Mouse (Mus musculus): ENCODE measurements at regions not wholly inside any gene's neighbourhood (a gene's known extent, or its start where the extent isn't known, plus 50 kb on each side); places are given as distances from the start of the nearest gene placed in this dataset.

- DNase-seq: no peak
- Histone ChIP-seq H3K4me1 (ENCODE audit: control insufficient read depth, insufficient read depth, low read length) (no peaks in the 10 kb centered on the region), H3K9ac (ENCODE audit: low read depth, low read length) (no peak overlapping the region), H3K27me3 (ENCODE audit: control insufficient read depth, insufficient read depth, low read length) (peaks cover 15% of the 10 kb centered on the region), H3K27ac (no peak overlapping the region), H3K4me3 (no peak overlapping the region), H3K79me2 (replicated peaks; ENCODE audit: control insufficient read depth, insufficient read depth, low read length) (no peaks in the 10 kb centered on the region), H3K36me3 (ENCODE audit: control insufficient read depth, insufficient read depth, low read length) (no peaks in the 10 kb centered on the region)
- WGBS: 4% methylated on average over 11 of the region's 11 CpGs
- no peak for TF ChIP-seq EP300 (IDR thresholded peaks at IDR 0.05; ENCODE audit: insufficient read depth, low read depth, low read length)
- no peak for TF ChIP-seq POLR2A (IDR thresholded peaks at IDR 0.05; ENCODE audit: insufficient read depth, low read depth, low read length)
- no peak for TF ChIP-seq CTCF (IDR thresholded peaks at IDR 0.05)
- intact Hi-C loops (cut with DNase I): no loop called here
Observed at GRCm38 (mm10) chr8:12504240-12504639, 68.6 kb upstream of the Spaca7 start.

DNA sequence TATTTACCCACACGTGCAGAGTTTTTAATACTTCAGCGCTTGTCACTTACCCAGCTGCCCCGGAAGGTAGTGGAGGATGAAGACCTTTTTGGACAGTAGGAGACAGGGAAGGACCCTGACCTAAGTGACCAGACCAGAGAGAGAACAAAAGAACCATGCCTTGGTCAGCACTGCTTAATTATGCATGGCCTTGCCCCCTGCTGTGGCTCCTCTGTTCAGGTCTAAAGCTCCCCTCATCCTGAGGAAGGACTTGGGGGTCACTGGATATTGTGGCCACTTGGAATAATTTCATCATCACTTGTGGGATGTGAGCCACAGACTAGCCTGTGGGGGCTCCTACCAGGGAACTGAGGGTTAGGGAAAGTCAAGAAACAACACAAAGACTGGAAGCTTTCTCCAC is 68.1 kb upstream of the Spaca7 start:
- no peak overlapping the region for H3K27ac ChIP-seq
- DNase-seq: no peak
- no peak overlapping the region for H3K9ac ChIP-seq (ENCODE audit: low read depth, low read length)
- no peaks in the 10 kb centered on the region for H3K79me2 ChIP-seq (replicated peaks; ENCODE audit: control insufficient read depth, insufficient read depth, low read length)
- H3K27me3 ChIP-seq (ENCODE audit: control insufficient read depth, insufficient read depth, low read length): peaks cover 15% of the 10 kb centered on the region
- H3K36me3 ChIP-seq (ENCODE audit: control insufficient read depth, insufficient read depth, low read length): no peaks in the 10 kb centered on the region
- no peaks in the 10 kb centered on the region for H3K4me1 ChIP-seq (ENCODE audit: control insufficient read depth, insufficient read depth, low read length)
- WGBS: 23% methylated on average over 3 of the region's 3 CpGs
- intact Hi-C loops (cut with DNase I): no loop called here
- no peak for TF ChIP-seq POLR2A (IDR thresholded peaks at IDR 0.05; ENCODE audit: insufficient read depth, low read depth, low read length)
- no peak for TF ChIP-seq EP300 (IDR thresholded peaks at IDR 0.05; ENCODE audit: insufficient read depth, low read depth, low read length)
- TF ChIP-seq CTCF (IDR thresholded peaks at IDR 0.05): no peak
- H3K4me3 ChIP-seq: no peak overlapping the region

DNA sequence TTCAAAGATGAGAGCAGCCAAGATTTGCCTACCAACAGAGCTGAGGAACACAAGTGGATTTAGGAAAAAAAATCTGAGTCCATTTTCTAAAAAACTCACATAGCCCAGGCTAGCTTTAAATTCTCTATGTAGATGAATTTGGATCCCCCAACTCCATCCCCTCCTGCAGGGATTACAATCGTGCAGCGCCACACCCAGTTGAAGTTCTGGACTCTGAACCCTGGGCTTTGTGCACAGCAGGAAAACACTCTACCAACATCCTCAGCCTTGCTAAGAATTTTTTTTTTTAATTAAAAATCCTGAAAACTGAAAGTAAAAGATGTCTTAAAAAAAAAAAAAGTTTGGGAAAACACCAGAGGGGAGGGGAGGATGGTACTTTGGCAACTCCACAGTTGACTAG is 62.6 kb upstream of the Spaca7 start:
- no peak overlapping the region for H3K4me3 ChIP-seq
- no peak for DNase-seq
- WGBS: 50% methylated on average over 2 of the region's 2 CpGs
- peaks cover 4% of the 10 kb centered on the region; the same call in 1 of the 2 replicates for H3K27me3 ChIP-seq (ENCODE audit: control insufficient read depth, insufficient read depth, low read length)
- H3K27ac ChIP-seq: no peak overlapping the region
- intact Hi-C loops (cut with DNase I): no loop called here
- no peaks in the 10 kb centered on the region for H3K36me3 ChIP-seq (ENCODE audit: control insufficient read depth, insufficient read depth, low read length)
- no peaks in the 10 kb centered on the region for H3K4me1 ChIP-seq (ENCODE audit: control insufficient read depth, insufficient read depth, low read length)
- no peaks in the 10 kb centered on the region for H3K79me2 ChIP-seq (replicated peaks; ENCODE audit: control insufficient read depth, insufficient read depth, low read length)
- no peak overlapping the region for H3K9ac ChIP-seq (ENCODE audit: low read depth, low read length)
- TF ChIP-seq EP300 (IDR thresholded peaks at IDR 0.05; ENCODE audit: insufficient read depth, low read depth, low read length): no peak
- TF ChIP-seq POLR2A (IDR thresholded peaks at IDR 0.05; ENCODE audit: insufficient read depth, low read depth, low read length): no peak
- TF ChIP-seq CTCF (IDR thresholded peaks at IDR 0.05): no peak

DNA sequence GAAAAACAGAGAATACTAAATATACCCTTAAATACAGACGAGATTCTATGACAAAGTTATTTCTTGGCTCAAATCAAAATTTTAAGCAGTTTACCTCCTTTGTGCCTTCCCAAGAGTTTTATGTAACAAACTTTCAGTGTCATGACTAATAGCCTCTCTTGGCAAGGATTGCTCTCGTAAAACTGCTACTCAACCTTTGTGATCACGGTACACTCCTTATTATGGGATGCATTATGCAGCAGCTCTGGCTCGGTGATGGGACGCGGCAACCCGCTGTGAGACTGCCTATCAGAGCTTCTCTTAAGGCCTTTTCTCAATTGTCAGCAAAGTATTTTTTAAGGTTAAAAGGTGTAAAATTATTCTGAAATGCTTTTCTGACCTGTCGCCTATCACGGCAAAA is 59.8 kb upstream of the Spaca7 start:
- H3K79me2 ChIP-seq (replicated peaks; ENCODE audit: control insufficient read depth, insufficient read depth, low read length): no peaks in the 10 kb centered on the region
- no peak for TF ChIP-seq CTCF (IDR thresholded peaks at IDR 0.05)
- no peak for TF ChIP-seq POLR2A (IDR thresholded peaks at IDR 0.05; ENCODE audit: insufficient read depth, low read depth, low read length)
- TF ChIP-seq EP300 (IDR thresholded peaks at IDR 0.05; ENCODE audit: insufficient read depth, low read depth, low read length): no peak
- H3K9ac ChIP-seq (ENCODE audit: low read depth, low read length): no peak overlapping the region
- no peak overlapping the region for H3K27ac ChIP-seq
- no peak overlapping the region for H3K4me3 ChIP-seq
- H3K27me3 ChIP-seq (ENCODE audit: control insufficient read depth, insufficient read depth, low read length): 0 out of 2 replicates have a peak, but pooled peaks cover 2% of the 10 kb centered on the region
- no peaks in the 10 kb centered on the region for H3K36me3 ChIP-seq (ENCODE audit: control insufficient read depth, insufficient read depth, low read length)
- intact Hi-C loops (cut with DNase I): no loop called here
- WGBS: 82% methylated on average over 9 of the region's 9 CpGs
- DNase-seq: no peak
- H3K4me1 ChIP-seq (ENCODE audit: control insufficient read depth, insufficient read depth, low read length): no peaks in the 10 kb centered on the region

GRCm38 (mm10) chr8:12514138-12514537 is 58.7 kb upstream of the Spaca7 start:
- no peak for DNase-seq
- no peak overlapping the region for H3K9ac ChIP-seq (ENCODE audit: low read depth, low read length)
- H3K27me3 ChIP-seq (ENCODE audit: control insufficient read depth, insufficient read depth, low read length): 0 out of 2 replicates have a peak, but pooled peaks cover 2% of the 10 kb centered on the region
- H3K4me1 ChIP-seq (ENCODE audit: control insufficient read depth, insufficient read depth, low read length): no peaks in the 10 kb centered on the region
- no peak overlapping the region for H3K4me3 ChIP-seq
- WGBS: 68% methylated on average over 7 of the region's 7 CpGs
- H3K36me3 ChIP-seq (ENCODE audit: control insufficient read depth, insufficient read depth, low read length): no peaks in the 10 kb centered on the region
- no peaks in the 10 kb centered on the region for H3K79me2 ChIP-seq (replicated peaks; ENCODE audit: control insufficient read depth, insufficient read depth, low read length)
- TF ChIP-seq EP300 (IDR thresholded peaks at IDR 0.05; ENCODE audit: insufficient read depth, low read depth, low read length) (no peak), POLR2A (IDR thresholded peaks at IDR 0.05; ENCODE audit: insufficient read depth, low read depth, low read length) (no peak), CTCF (IDR thresholded peaks at IDR 0.05) (no peak)
- intact Hi-C loops (cut with DNase I): no loop called here
- no peak overlapping the region for H3K27ac ChIP-seq

GRCm38 (mm10) chr8:12521636-12522035 is 51.2 kb upstream of the Spaca7 start:
- no peak overlapping the region for H3K9ac ChIP-seq (ENCODE audit: low read depth, low read length)
- no peaks in the 10 kb centered on the region for H3K79me2 ChIP-seq (replicated peaks; ENCODE audit: control insufficient read depth, insufficient read depth, low read length)
- H3K36me3 ChIP-seq (ENCODE audit: control insufficient read depth, insufficient read depth, low read length): no peaks in the 10 kb centered on the region
- H3K27ac ChIP-seq: no peak overlapping the region
- H3K27me3 ChIP-seq (ENCODE audit: control insufficient read depth, insufficient read depth, low read length): no peaks in the 10 kb centered on the region
- H3K4me3 ChIP-seq: no peak overlapping the region
- WGBS: 61% methylated on average over 9 of the region's 9 CpGs
- no peaks in the 10 kb centered on the region for H3K4me1 ChIP-seq (ENCODE audit: control insufficient read depth, insufficient read depth, low read length)
- intact Hi-C loops (cut with DNase I): no loop called here
- no peak for DNase-seq
- TF ChIP-seq CTCF (IDR thresholded peaks at IDR 0.05) (no peak), POLR2A (IDR thresholded peaks at IDR 0.05; ENCODE audit: insufficient read depth, low read depth, low read length) (no peak), EP300 (IDR thresholded peaks at IDR 0.05; ENCODE audit: insufficient read depth, low read depth, low read length) (no peak)

Data from heart, adult 2 months (tissue).